Mouse (Mus musculus) erythroid progenitor cell, adult 5-6 weeks (primary cell): ENCODE results near the gene Sycp2. TPM values are rescaled to one million over a fixed set of nuclear protein-coding genes. Genes with fewer than 3 reads are reported as not detected.

ENCODE experiments used
- ATAC-seq: replicated peaks from 2 replicates; pipeline ENCODE4 v1.8.0; 2016; ENCODE audit warnings: moderate number of reproducible peaks, mild to moderate bottlenecking, moderate TSS enrichment, inconsistent platforms; ENCODE audit not compliant: poor library complexity, low FRiP score, severe bottlenecking
- total RNA-seq, 2 experiments: library from RNA; stranded (forward) in 1 of 2; stranded (reverse) in 1 of 2; fragments of 150-400 nt in 1 of 2; fragments of 186-747, 209-891 nt in 1 of 2; gene quantifications; 2 replicates each; pipeline versions ENCODE4 v1.2.3 to v1.2.4; 2015 to 2017; ENCODE audit warnings: low replicate concordance in 2 of 2

The Sycp2 gene
- total RNA-seq (2015; ENCODE audit: low replicate concordance) = 6.3 TPM in 1 of 2 replicates, not detected in the other
- total RNA-seq (2017; ENCODE audit: low replicate concordance) = 2.9 TPM in 1 of 2 replicates, not detected in the other

GRCm38 (mm10) chr2:178407053-178407815 is at the start of gene Sycp2:
Gene Sycp2, minus strand, starts transcription at chr2:178407685.
- no peak; the same call in 1 of the 2 replicates for ATAC-seq

GRCm38 (mm10) chr2:178454664-178455516 is 47.4 kb upstream of the Sycp2 start:
- ATAC-seq = no peak

GRCm38 (mm10) chr2:178450961-178451360 is 43.5 kb upstream of the Sycp2 start:
- ATAC-seq = no peak

- no peak for ATAC-seq
These were observed 42.8 kb upstream of the Sycp2 start for GRCm38 (mm10) chr2:178450236-178450635.

- ATAC-seq = no peak
These were observed 41.9 kb upstream of the Sycp2 start for GRCm38 (mm10) chr2:178449386-178449785.

GRCm38 (mm10) chr2:178437311-178437710 is 29.8 kb upstream of the Sycp2 start:
- no peak for ATAC-seq

GRCm38 (mm10) chr2:178433903-178434302 is 26.4 kb upstream of the Sycp2 start:
- ATAC-seq = no peak

- no peak for ATAC-seq
These were observed 26.0 kb upstream of the Sycp2 start for GRCm38 (mm10) chr2:178433495-178433894.

- no peak for ATAC-seq
These were observed 22.7 kb upstream of the Sycp2 start, which contains the start of gene Cdh26 for GRCm38 (mm10) chr2:178430231-178430630. Gene Cdh26, plus strand, starts transcription at chr2:178430531.

GRCm38 (mm10) chr2:178429426-178429825 is 21.9 kb upstream of the Sycp2 start:
- no peak for ATAC-seq

GRCm38 (mm10) chr2:178428676-178429075 is 21.2 kb upstream of the Sycp2 start:
- no peak for ATAC-seq

GRCm38 (mm10) chr2:178428183-178428582 is 20.7 kb upstream of the Sycp2 start:
- ATAC-seq = no peak

GRCm38 (mm10) chr2:178427181-178427580 is 19.7 kb upstream of the Sycp2 start:
- ATAC-seq = no peak

GRCm38 (mm10) chr2:178426229-178426628 is 18.7 kb upstream of the Sycp2 start:
- ATAC-seq = no peak

- ATAC-seq = no peak
These were observed 15.7 kb upstream of the Sycp2 start for GRCm38 (mm10) chr2:178423223-178423622.

- ATAC-seq = no peak
These were observed 14.7 kb upstream of the Sycp2 start for GRCm38 (mm10) chr2:178422186-178422585.

- ATAC-seq = no peak
These were observed 14.1 kb upstream of the Sycp2 start for GRCm38 (mm10) chr2:178421603-178422002.

GRCm38 (mm10) chr2:178420576-178420975 is 13.1 kb upstream of the Sycp2 start:
- no peak for ATAC-seq

- ATAC-seq = no peak
These were observed 9.5 kb upstream of the Sycp2 start for GRCm38 (mm10) chr2:178416970-178417369.

GRCm38 (mm10) chr2:178416427-178416826 is 8.9 kb upstream of the Sycp2 start:
- ATAC-seq = no peak

GRCm38 (mm10) chr2:178415150-178415448 is 7.6 kb upstream of the Sycp2 start:
- ATAC-seq = no peak
